In genomic region chr7:82234010-82234897, GRCm38 (mm10) we compare ENCODE assay signal across 12 mouse cellular contexts.
A peak's percentile ranks its signal among the peaks of the same experiment; 100 is the strongest.
DNase-seq lines count a peak whose midpoint lies in the region; ATAC-seq and TF ChIP-seq lines count a peak whose summit lies in the region.
"Had no signal": no experiment of that assay in that cellular context is flagged by ENCODE, and none has a peak within 500 bp of the region (broad histone marks: within the 10 kb centered on the region; RNA-seq: fewer than 3 reads in every experiment).

No protein-coding gene starts in this region.

- no peak overlapping the region for H3K4me2 ChIP-seq in kidney, embryonic 14.5 days (replicated peaks; ENCODE audit: low read depth, low read length)
- H3K4me2 ChIP-seq: midbrain, embryonic 12.5 days; stomach, embryonic 15.5 days had no signal

- no peaks in the 10 kb centered on the region for H3K9me3 ChIP-seq in kidney, embryonic 14.5 days (ENCODE audit: control insufficient read depth, low read length)
- H3K9me3 ChIP-seq in ES-Bruce4 (replicated peaks; ENCODE audit: control insufficient read depth, insufficient read depth, low read length, poor library complexity, severe bottlenecking): 0 out of 2 replicates have a peak, but pooled peaks cover 4% of the 10 kb centered on the region
- H3K9me3 ChIP-seq: midbrain, embryonic 12.5 days; stomach, embryonic 15.5 days had no signal

- ATAC-seq in kidney, embryonic 14.5 days (ENCODE audit: low FRiP score, low TSS enrichment): peak; percentile 29
- ATAC-seq in monocyte, adult 5-6 weeks (replicated peaks; ENCODE audit: insufficient number of reproducible peaks, low FRiP score, low TSS enrichment, poor library complexity, severe bottlenecking): 0 out of 2 replicates have a peak, but pooled peaks have one; percentile 9

- no peaks in the 10 kb centered on the region for H3K36me3 ChIP-seq in kidney, embryonic 14.5 days (ENCODE audit: control insufficient read depth, insufficient read depth, low read length)
- no peaks in the 10 kb centered on the region for H3K36me3 ChIP-seq in ES-Bruce4 (ENCODE audit: control insufficient read depth, insufficient read depth, low read length, poor library complexity, severe bottlenecking)
- H3K36me3 ChIP-seq: midbrain, embryonic 12.5 days; stomach, embryonic 15.5 days had no signal

- H3K4me1 ChIP-seq in kidney, embryonic 14.5 days (ENCODE audit: control insufficient read depth, insufficient read depth, low read length): peaks cover 20% of the 10 kb centered on the region
- H3K4me1 ChIP-seq in ES-Bruce4 (ENCODE audit: control insufficient read depth, insufficient read depth, low read length): peaks cover 10% of the 10 kb centered on the region

- TF ChIP-seq POLR2A in ES-Bruce4 (IDR thresholded peaks at IDR 0.05; ENCODE audit: insufficient read depth, low read length): no peak

- no peak overlapping the region for H3K9ac ChIP-seq in kidney, embryonic 14.5 days (ENCODE audit: low read depth, low read length)
- H3K9ac ChIP-seq in ES-Bruce4 (ENCODE audit: low read depth, poor library complexity, severe bottlenecking): peak overlapping the region; percentile 2; the same call in 1 of the 2 replicates
- H3K9ac ChIP-seq: midbrain, embryonic 12.5 days; stomach, embryonic 15.5 days had no signal

- intact Hi-C loops in left cerebral cortex, postnatal 36 days (cut with DNase I): no loop called here

- no peak overlapping the region for H3K4me3 ChIP-seq in kidney, embryonic 14.5 days (ENCODE audit: low read length)
- H3K4me3 ChIP-seq in ES-Bruce4 (ENCODE audit: low read depth, low read length): peak overlapping the region; percentile 33
- H3K4me3 ChIP-seq: midbrain, embryonic 12.5 days; stomach, embryonic 15.5 days had no signal

- 29% methylated on average over 11 of the region's 11 CpGs for WGBS in kidney, embryonic 14.5 days

- TF ChIP-seq EP300 in ES-Bruce4 (IDR thresholded peaks at IDR 0.05; ENCODE audit: insufficient read depth, low read depth, low read length): no peak; the same call in 1 of the 2 replicates

- no peaks in the 10 kb centered on the region for H3K27me3 ChIP-seq in kidney, embryonic 14.5 days (ENCODE audit: control insufficient read depth, insufficient read depth, low read length)
- H3K27me3 ChIP-seq in ES-Bruce4 (ENCODE audit: control insufficient read depth, insufficient read depth, low read length, poor library complexity, severe bottlenecking): no peaks in the 10 kb centered on the region
- H3K27me3 ChIP-seq: midbrain, embryonic 12.5 days; stomach, embryonic 15.5 days had no signal

- DNase-seq in kidney, postnatal 10 days: no peak
- DNase-seq in A20 (ENCODE audit: low read depth, low spot score): peak; percentile 4
- no peak for DNase-seq in embryo, embryonic 10 days (ENCODE audit: low spot score)
- no peak for DNase-seq in left cerebral cortex, postnatal 36 days (ENCODE audit: low spot score in 2 of 2)
- DNase-seq: cerebellum, postnatal 10 days; lung, adult 2 months; right cerebral cortex, postnatal 25 days had no signal

- no peak for TF ChIP-seq CTCF in ES-Bruce4 (IDR thresholded peaks at IDR 0.05; ENCODE audit: low read depth, low read length)

- H3K27ac ChIP-seq in kidney, embryonic 14.5 days (ENCODE audit: low read depth, low read length): no peak overlapping the region
- peak overlapping the region; percentile 86 for H3K27ac ChIP-seq in ES-Bruce4 (ENCODE audit: insufficient read depth, low read length)
- H3K27ac ChIP-seq: midbrain, embryonic 12.5 days; stomach, embryonic 15.5 days had no signal
